Mouse (Mus musculus) bone marrow, adult 2 months (tissue): Measurements from ENCODE around the gene D10Jhu81e.

ENCODE experiments used
- CTCF ChIP-seq: fragments of 200-500 bp; IDR thresholded peaks from 2 replicates; pipeline ENCODE4 v1.5.1; 2011; ENCODE audit warnings: low read length, control low read depth; ENCODE audit not compliant: control insufficient read depth, insufficient read depth
- POLR2A ChIP-seq: fragments of 200-500 bp; IDR thresholded peaks from 2 replicates; pipeline ENCODE4 v1.6.1; 2011; ENCODE audit warnings: low read depth, mild to moderate bottlenecking, control low read depth, low read length, borderline replicate concordance; ENCODE audit not compliant: control insufficient read depth

DNA sequence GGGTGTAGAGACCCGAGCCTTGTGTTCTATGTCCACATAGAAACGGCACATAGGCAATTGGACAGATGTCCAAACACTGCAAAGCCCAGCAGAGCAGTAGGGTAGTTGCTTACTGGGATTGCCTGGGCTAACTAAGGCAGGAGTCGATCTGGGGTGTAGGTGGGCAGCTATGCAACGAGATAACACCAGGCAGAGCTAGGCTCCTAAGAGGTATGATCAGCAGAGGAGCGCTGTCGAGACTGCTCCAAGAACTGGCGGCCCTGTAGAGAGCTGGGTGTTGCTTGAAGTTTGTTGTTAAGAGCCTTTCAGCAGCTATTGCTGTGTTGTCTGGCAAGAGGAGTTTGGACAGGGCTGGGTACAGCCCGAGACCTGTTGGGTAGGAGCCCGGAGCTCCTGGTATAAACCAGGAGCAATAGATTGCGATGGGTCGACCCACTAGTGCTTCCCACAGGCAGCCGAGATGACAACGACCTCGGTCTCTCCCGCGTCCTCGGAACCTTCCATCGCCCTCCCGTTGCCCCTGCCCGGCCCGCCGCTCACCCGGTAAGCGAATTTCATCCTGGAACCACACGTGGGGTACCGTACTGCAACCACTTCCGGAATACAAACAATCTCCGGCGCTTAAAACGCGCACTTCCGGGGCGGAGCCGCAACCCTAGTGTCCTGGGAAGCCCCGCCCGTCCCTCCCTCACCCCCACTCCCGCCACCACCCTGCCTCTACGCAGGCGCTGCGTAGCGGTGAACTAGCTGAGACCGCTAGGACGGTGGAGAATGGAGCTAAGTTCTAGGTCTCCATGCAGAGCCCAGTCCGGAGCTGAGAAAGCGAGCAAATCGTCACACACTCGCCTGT is 15.2 kb upstream of the D10Jhu81e start, which contains the start of gene Pwp2:
- TF ChIP-seq POLR2A (peak; percentile 54; the same call in 1 of the 2 replicates), CTCF (no peak)
